Comparison of ENCODE assay signal across 14 mouse cellular contexts in genomic region chr13:45879746-45880542, GRCm38 (mm10).
A peak's percentile ranks its signal among the peaks of the same experiment; 100 is the strongest.
DNase-seq lines count a peak whose midpoint lies in the region; ATAC-seq and TF ChIP-seq lines count a peak whose summit lies in the region.
"Had no signal": no experiment of that assay in that cellular context is flagged by ENCODE, and none has a peak within 500 bp of the region (broad histone marks: within the 10 kb centered on the region; RNA-seq: fewer than 3 reads in every experiment).

No protein-coding gene starts in this region.

- 0 out of 2 replicates have a peak, but pooled peaks have one; percentile 22 for ATAC-seq in midbrain, embryonic 11.5 days (ENCODE audit: low FRiP score)
- ATAC-seq in midbrain, postnatal 0 days (ENCODE audit: low FRiP score): no peak
- ATAC-seq in stomach, embryonic 15.5 days (ENCODE audit: insufficient read depth, low FRiP score, low read depth): peak; percentile 39; the same call in 1 of the 2 replicates
- ATAC-seq: activated CD4-positive, CD25-positive, alpha-beta regulatory T cell, adult 4 months; CD4-positive, CD25-positive, alpha-beta regulatory T cell, adult 4 months had no signal

- TF ChIP-seq CTCF in kidney, adult 2 months (conservative IDR thresholded peaks at IDR 0.05; ENCODE audit: insufficient read depth, insufficient read length, low read depth, low read length): no peak
- TF ChIP-seq CTCF in midbrain, postnatal 0 days (IDR thresholded peaks at IDR 0.05): no peak
- TF ChIP-seq CTCF in embryonic fibroblast, embryonic 13.5 days (IDR thresholded peaks at IDR 0.05; ENCODE audit: borderline replicate concordance, insufficient read depth, low read length): no peak

- H3K27me3 ChIP-seq in kidney, adult 2 months (replicated peaks; ENCODE audit: control insufficient read depth, insufficient read depth, low read length): no peaks in the 10 kb centered on the region
- H3K27me3 ChIP-seq in midbrain, embryonic 11.5 days (ENCODE audit: control insufficient read depth, insufficient read depth, low read length): peaks cover 2% of the 10 kb centered on the region; the same call in 1 of the 2 replicates
- H3K27me3 ChIP-seq in midbrain, postnatal 0 days (ENCODE audit: insufficient read depth, low read length): no peaks in the 10 kb centered on the region
- H3K27me3 ChIP-seq in stomach, embryonic 15.5 days (replicated peaks): no peaks in the 10 kb centered on the region

- H3K27ac ChIP-seq in kidney, adult 2 months (ENCODE audit: insufficient read depth, low read depth, low read length): no peak overlapping the region
- H3K27ac ChIP-seq in midbrain, embryonic 11.5 days (ENCODE audit: low read depth, low read length): no peak overlapping the region
- no peak overlapping the region for H3K27ac ChIP-seq in midbrain, postnatal 0 days (ENCODE audit: low read depth, low read length)
- peak overlapping the region; percentile 58 for H3K27ac ChIP-seq in embryonic fibroblast, embryonic 13.5 days (ENCODE audit: insufficient read depth, low read length)
- H3K27ac ChIP-seq in stomach, embryonic 15.5 days: peak overlapping the region; percentile 28

- no peaks in the 10 kb centered on the region; the same call in 1 of the 2 replicates for H3K36me3 ChIP-seq in kidney, adult 2 months (ENCODE audit: control insufficient read depth, insufficient read depth, low read length)
- no peaks in the 10 kb centered on the region for H3K36me3 ChIP-seq in midbrain, embryonic 11.5 days (ENCODE audit: control insufficient read depth, insufficient read depth, low read length)
- H3K36me3 ChIP-seq in midbrain, postnatal 0 days (ENCODE audit: insufficient read depth, low read length): no peaks in the 10 kb centered on the region
- no peaks in the 10 kb centered on the region for H3K36me3 ChIP-seq in stomach, embryonic 15.5 days

- no peak overlapping the region for H3K4me3 ChIP-seq in kidney, adult 2 months (ENCODE audit: insufficient read depth, low read depth, low read length)
- H3K4me3 ChIP-seq in midbrain, embryonic 11.5 days (ENCODE audit: low read depth, low read length): no peak overlapping the region
- H3K4me3 ChIP-seq in midbrain, postnatal 0 days (ENCODE audit: low read depth, low read length): no peak overlapping the region
- no peak overlapping the region for H3K4me3 ChIP-seq in embryonic fibroblast, embryonic 13.5 days (ENCODE audit: insufficient read depth, low read length)
- H3K4me3 ChIP-seq in stomach, embryonic 15.5 days (replicated peaks): no peak overlapping the region

- H3K9ac ChIP-seq in midbrain, embryonic 11.5 days (ENCODE audit: low read length): no peak overlapping the region
- no peak overlapping the region for H3K9ac ChIP-seq in midbrain, postnatal 0 days (replicated peaks; ENCODE audit: low read length, poor library complexity, severe bottlenecking)
- no peak overlapping the region for H3K9ac ChIP-seq in stomach, embryonic 15.5 days

- DNase-seq in kidney, adult 2 months: peak; percentile 57
- no peak for DNase-seq in kidney, adult 11 months
- DNase-seq in midbrain, embryonic 11.5 days (ENCODE audit: low spot score, missing footprints): no peak
- DNase-seq in midbrain, postnatal 0 days (ENCODE audit: low spot score): no peak
- no peak for DNase-seq in gastrocnemius, postnatal 25 days
- DNase-seq: cerebellum, adult 11-12 months; heart, adult 11 months; right cerebral cortex, postnatal 25 days; thymus, postnatal 36 days had no signal

- no peaks in the 10 kb centered on the region; the same call in 1 of the 2 replicates for H3K4me1 ChIP-seq in kidney, adult 2 months (ENCODE audit: control insufficient read depth, insufficient read depth, low read length)
- peaks cover 15% of the 10 kb centered on the region for H3K4me1 ChIP-seq in midbrain, embryonic 11.5 days (ENCODE audit: control insufficient read depth, insufficient read depth, low read length)
- H3K4me1 ChIP-seq in midbrain, postnatal 0 days (ENCODE audit: insufficient read depth, low read length): peaks cover 8% of the 10 kb centered on the region; the same call in 1 of the 2 replicates
- peaks cover 24% of the 10 kb centered on the region for H3K4me1 ChIP-seq in embryonic fibroblast, embryonic 13.5 days (ENCODE audit: control insufficient read depth, insufficient read depth, low read length)
- H3K4me1 ChIP-seq in stomach, embryonic 15.5 days: peaks cover 14% of the 10 kb centered on the region; the same call in 1 of the 2 replicates

- WGBS in kidney, adult 2 months: 74% methylated on average over 14 of the region's 14 CpGs
- 44% methylated on average over 14 of the region's 14 CpGs for WGBS in midbrain, embryonic 11.5 days
- 42% methylated on average over 14 of the region's 14 CpGs for WGBS in midbrain, postnatal 0 days
- 72% methylated on average over 14 of the region's 14 CpGs for WGBS in stomach, embryonic 15.5 days

- no peaks in the 10 kb centered on the region for H3K9me3 ChIP-seq in midbrain, embryonic 11.5 days (ENCODE audit: control insufficient read depth, low read length)
- H3K9me3 ChIP-seq in midbrain, postnatal 0 days (ENCODE audit: low read length): no peaks in the 10 kb centered on the region
- H3K9me3 ChIP-seq in stomach, embryonic 15.5 days: no peaks in the 10 kb centered on the region

- TF ChIP-seq POLR2A in kidney, adult 2 months (IDR thresholded peaks at IDR 0.05; ENCODE audit: low read depth, low read length): no peak
- no peak for TF ChIP-seq POLR2A in embryonic fibroblast, embryonic 13.5 days (IDR thresholded peaks at IDR 0.05; ENCODE audit: low read depth, low read length)

- H3K4me2 ChIP-seq in midbrain, embryonic 11.5 days: no peak overlapping the region
- H3K4me2 ChIP-seq in midbrain, postnatal 0 days (ENCODE audit: low read depth, low read length, poor library complexity, severe bottlenecking): no peak overlapping the region
- H3K4me2 ChIP-seq in stomach, embryonic 15.5 days: no peak overlapping the region
- H3K4me2 ChIP-seq: liver, embryonic 11.5 days had no signal

Comparison
In these comparisons a context has a peak if more than half of its experiments do, and no peak if none do; other contexts are left out.
1. H3K27ac ChIP-seq: peak in embryonic fibroblast, embryonic 13.5 days (single experiment) and stomach, embryonic 15.5 days (single experiment); none in kidney, adult 2 months (single experiment), midbrain, embryonic 11.5 days (single experiment) and midbrain, postnatal 0 days (single experiment).